Mouse (Mus musculus): ENCODE measurements at regions not wholly inside any gene's neighbourhood (a gene's known extent, or its start where the extent isn't known, plus 50 kb on each side); places are given as distances from the start of the nearest gene placed in this dataset.

DNA sequence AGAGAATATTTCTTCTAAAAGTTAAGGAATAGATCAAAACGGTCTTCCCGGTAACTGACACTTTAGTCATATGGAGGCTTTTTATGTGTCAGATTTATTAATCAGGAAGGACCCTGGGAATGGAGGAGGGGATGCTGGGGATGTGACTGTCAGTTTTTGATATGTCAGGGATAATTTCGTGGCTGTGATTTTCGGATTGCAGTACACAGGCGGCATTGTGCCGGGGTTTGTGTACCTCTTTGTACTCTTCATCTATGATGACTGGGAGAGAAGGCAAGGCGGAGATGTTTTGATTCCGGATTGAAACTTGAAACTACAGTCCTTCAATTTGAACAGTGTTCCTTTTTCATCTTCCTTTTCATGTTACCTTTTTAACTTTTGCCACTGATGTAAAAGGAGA is 344.2 kb downstream of the Mdfic start:
- H3K4me3 ChIP-seq = no peak overlapping the region
- no peaks in the 10 kb centered on the region for H3K9me3 ChIP-seq (replicated peaks)
- 90% methylated on average over 8 of the region's 8 CpGs for WGBS
- DNase-seq (ENCODE audit: low spot score) = no peak
- no peaks in the 10 kb centered on the region for H3K36me3 ChIP-seq
- H3K27me3 ChIP-seq (ENCODE audit: low read depth, poor library complexity, severe bottlenecking) = no peaks in the 10 kb centered on the region
- no peak overlapping the region for H3K27ac ChIP-seq
- no peaks in the 10 kb centered on the region for H3K4me1 ChIP-seq

DNA sequence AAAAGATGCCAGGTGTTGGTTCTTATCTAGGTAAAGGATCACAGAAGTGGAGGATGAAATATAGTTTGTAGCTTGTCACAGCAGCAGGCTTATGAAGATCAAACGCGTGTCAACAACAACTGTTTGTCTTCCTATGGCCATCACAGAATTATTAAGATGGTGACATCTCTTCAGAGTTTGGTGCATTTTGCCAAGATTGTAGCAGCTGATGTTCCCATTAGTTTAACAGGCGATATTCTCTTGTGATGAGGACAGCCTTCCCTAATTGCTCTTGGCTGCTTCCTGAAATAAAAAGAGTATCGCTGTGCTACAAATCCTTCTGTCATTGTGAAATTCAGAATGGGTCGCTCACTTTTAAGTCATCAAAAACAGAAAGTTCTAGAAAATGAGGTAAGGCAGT is 344.7 kb downstream of the Mdfic start:
- Histone ChIP-seq H3K27ac (no peak overlapping the region), H3K27me3 (ENCODE audit: low read depth, poor library complexity, severe bottlenecking) (no peaks in the 10 kb centered on the region), H3K4me3 (no peak overlapping the region), H3K9me3 (replicated peaks) (no peaks in the 10 kb centered on the region), H3K36me3 (no peaks in the 10 kb centered on the region), H3K4me1 (no peaks in the 10 kb centered on the region)
- no peak for DNase-seq (ENCODE audit: low spot score)
- 87% methylated on average over 5 of the region's 5 CpGs for WGBS

DNA sequence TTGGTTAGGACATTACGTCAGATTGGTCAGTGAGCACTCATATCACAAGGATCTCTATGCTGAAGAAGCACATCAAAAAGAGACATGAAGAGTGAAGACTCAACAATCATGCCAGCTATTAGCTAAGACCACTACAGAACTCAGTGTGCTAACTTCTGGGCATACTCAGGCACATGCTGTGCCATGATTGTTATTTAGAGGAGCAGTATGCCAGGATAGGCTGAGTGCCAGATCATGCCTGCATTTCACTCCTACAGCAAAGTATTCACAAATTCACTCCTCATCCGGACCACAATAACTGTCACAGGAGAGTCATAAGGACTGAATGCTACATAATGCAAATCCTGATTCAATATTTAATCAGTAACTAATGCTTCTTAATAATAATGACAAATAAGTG is 355.8 kb downstream of the Mdfic start:
- Histone ChIP-seq H3K27me3 (ENCODE audit: low read depth, poor library complexity, severe bottlenecking) (no peaks in the 10 kb centered on the region), H3K36me3 (no peaks in the 10 kb centered on the region), H3K4me3 (no peak overlapping the region), H3K9me3 (replicated peaks) (no peaks in the 10 kb centered on the region), H3K27ac (no peak overlapping the region), H3K4me1 (peaks cover 16% of the 10 kb centered on the region)
- no peak for DNase-seq (ENCODE audit: low spot score)
- WGBS = 95% methylated on average over 2 of the region's 2 CpGs

DNA sequence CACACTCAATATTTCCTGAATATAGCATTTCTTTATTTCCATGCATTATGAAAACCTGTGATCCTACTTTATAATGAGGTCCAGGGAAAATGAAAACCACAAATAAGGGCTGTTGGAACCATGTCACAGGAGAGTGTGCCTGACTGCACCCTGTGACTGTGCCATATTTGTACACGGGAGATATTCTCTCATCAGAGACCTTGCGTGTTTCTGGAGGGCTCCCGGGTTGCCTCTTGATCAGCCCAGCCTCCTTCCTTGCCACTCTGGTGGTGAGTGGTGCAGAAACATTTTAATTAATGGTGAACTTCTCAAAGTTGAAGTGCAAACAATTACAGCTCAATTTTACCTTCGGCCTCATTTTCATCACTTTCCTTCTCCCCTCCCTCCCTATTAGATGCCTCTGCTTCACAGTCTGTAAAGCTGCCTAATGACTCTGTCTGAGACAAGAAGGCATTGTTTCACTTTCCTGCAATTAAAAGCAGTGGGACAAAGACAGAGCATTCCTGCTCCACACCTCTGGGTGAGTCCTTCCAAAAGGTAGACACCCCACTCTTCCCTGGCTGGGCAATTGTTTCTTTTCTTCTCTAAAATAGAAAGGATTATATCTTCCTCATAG is 356.8 kb downstream of the Mdfic start:
- Histone ChIP-seq H3K9me3 (replicated peaks) (no peaks in the 10 kb centered on the region), H3K4me1 (peaks cover 16% of the 10 kb centered on the region), H3K4me3 (no peak overlapping the region), H3K27ac (peak overlapping the region; percentile 42; the same call in 1 of the 2 replicates), H3K27me3 (ENCODE audit: low read depth, poor library complexity, severe bottlenecking) (no peaks in the 10 kb centered on the region), H3K36me3 (no peaks in the 10 kb centered on the region)
- peak; percentile 31 for DNase-seq (ENCODE audit: low spot score)
- 45% methylated on average over 4 of the region's 4 CpGs for WGBS

DNA sequence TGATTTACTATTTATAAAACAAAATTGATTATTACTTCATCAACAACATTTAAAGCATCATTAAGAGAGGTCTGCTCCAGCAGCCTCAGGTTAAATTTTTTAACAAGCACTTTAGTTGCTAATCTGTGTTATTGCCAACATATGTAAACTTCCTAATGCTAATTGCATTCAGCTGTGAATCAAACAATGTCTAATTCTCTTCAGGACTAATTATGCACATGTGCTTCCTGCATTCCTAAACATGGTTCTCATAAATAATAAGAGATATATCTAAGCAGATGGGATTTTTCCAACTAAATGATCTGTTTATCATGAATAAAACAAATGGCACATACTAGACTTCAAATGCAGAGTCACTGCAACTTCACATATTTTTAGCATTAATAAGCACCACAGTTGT is 357.5 kb downstream of the Mdfic start:
- peaks cover 16% of the 10 kb centered on the region for H3K4me1 ChIP-seq
- DNase-seq (ENCODE audit: low spot score) = no peak
- H3K27me3 ChIP-seq (ENCODE audit: low read depth, poor library complexity, severe bottlenecking) = no peaks in the 10 kb centered on the region
- no peaks in the 10 kb centered on the region for H3K9me3 ChIP-seq (replicated peaks)
- H3K27ac ChIP-seq = no peak overlapping the region; the same call in 1 of the 2 replicates
- H3K36me3 ChIP-seq = no peaks in the 10 kb centered on the region
- no peak overlapping the region for H3K4me3 ChIP-seq

DNA sequence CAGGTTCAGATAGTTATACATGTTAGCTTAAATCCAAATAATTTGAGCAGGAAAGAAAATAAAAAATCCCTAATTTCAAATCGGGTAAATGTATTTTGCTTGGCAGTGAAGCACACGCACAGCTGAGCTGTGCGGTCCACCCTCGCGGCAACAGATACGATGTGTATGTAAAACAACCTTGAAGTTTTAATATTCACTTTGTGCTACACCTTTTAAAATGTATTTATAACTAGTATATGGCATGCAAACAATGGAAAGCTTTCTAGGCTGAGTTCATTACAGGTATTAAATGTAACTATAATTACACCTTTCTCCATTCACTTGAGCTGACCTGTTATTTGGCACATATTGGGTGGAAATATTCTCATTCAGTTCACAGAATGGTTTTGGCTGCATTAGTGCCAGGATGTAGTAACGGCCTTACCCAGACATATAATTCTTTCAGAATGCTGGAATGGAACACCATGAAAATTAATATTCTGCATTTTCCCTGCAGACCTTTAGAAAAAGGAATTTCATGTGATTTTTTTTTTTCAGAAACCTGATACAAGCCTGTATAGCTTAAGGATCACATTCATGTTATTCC is 366.6 kb downstream of the Mdfic start:
- H3K27ac ChIP-seq = no peak overlapping the region
- H3K4me1 ChIP-seq = no peaks in the 10 kb centered on the region
- 95% methylated on average over 7 of the region's 7 CpGs for WGBS
- H3K27me3 ChIP-seq (ENCODE audit: low read depth, poor library complexity, severe bottlenecking) = no peaks in the 10 kb centered on the region
- H3K9me3 ChIP-seq (replicated peaks) = no peaks in the 10 kb centered on the region
- no peaks in the 10 kb centered on the region for H3K36me3 ChIP-seq
- DNase-seq (ENCODE audit: low spot score) = no peak
- H3K4me3 ChIP-seq = no peak overlapping the region

DNA sequence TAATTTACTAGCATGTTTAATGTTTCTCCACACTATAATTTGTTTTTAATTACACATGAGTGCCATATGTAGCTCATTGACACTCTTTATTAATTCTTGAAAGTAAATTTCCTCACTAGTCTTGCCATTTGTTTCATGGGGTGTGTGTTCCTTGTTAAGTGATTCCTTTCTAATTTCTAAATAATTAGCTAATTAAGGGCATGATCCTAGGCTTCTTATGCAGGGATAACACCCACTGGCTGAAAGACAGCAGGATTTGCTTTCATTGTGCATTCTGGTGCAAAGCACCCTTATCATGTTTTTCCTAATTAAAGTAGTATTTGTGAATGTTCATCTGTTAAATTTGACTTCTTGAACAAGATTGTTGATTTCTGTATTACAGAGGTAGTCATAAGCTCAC is 378.3 kb downstream of the Mdfic start:
- no peak overlapping the region for H3K4me3 ChIP-seq
- DNase-seq (ENCODE audit: low spot score) = no peak
- no peaks in the 10 kb centered on the region for H3K9me3 ChIP-seq (replicated peaks)
- no peaks in the 10 kb centered on the region; the same call in 1 of the 2 replicates for H3K4me1 ChIP-seq
- H3K36me3 ChIP-seq = no peaks in the 10 kb centered on the region
- H3K27me3 ChIP-seq (ENCODE audit: low read depth, poor library complexity, severe bottlenecking) = no peaks in the 10 kb centered on the region
- H3K27ac ChIP-seq = no peak overlapping the region

DNA sequence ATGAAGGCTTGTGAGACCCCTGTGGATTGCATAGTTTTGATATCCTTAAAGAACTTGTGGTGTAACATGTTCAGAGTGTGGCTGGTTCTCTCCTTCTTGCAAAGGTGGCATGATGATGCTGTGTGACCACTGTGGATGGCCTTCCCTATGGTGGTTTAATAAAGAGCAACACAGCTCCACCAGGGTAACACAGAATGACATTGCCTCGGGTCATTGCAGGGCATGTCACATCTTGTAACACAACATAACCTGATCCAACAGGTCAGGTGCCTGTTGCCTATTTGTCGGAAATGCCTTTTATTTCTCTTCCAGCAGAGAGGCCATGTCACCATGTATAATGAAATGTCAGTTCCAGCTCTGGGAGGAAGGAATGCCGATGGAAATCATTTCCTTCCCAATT is 420.5 kb downstream of the Mdfic start:
- peak; percentile 45 for DNase-seq (ENCODE audit: low spot score)

DNA sequence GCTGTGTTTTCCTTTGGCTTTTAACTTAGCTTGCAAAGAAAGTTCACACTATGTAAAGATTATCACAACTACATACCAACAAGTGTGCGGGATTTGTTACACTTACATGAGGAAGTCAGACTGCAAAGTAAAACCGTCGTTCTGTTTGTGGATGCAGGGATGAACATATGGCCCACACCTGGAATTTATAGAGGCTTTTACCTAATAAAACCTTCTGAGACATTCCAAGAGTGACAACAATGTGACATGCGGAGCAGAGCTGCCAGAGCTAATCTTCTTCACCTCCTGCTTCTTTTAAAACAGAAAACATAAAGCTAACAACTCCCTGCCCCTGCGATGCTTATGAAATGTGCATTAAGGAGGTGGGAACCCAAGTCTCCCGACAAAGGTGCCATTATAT is 424.1 kb downstream of the Mdfic start:
- Histone ChIP-seq H3K27me3 (ENCODE audit: low read depth, poor library complexity, severe bottlenecking) (no peaks in the 10 kb centered on the region), H3K36me3 (no peaks in the 10 kb centered on the region), H3K27ac (no peak overlapping the region), H3K4me1 (peaks cover 42% of the 10 kb centered on the region), H3K9me3 (replicated peaks) (no peaks in the 10 kb centered on the region), H3K4me3 (no peak overlapping the region)
- no peak for DNase-seq (ENCODE audit: low spot score)
- 16% methylated on average over 6 of the region's 6 CpGs for WGBS

More for the DNA sequence above, 420.5 kb downstream of the Mdfic start:
- no peaks in the 10 kb centered on the region for H3K9me3 ChIP-seq (replicated peaks)
- H3K4me1 ChIP-seq = peaks cover 42% of the 10 kb centered on the region
- no peaks in the 10 kb centered on the region for H3K27me3 ChIP-seq (ENCODE audit: low read depth, poor library complexity, severe bottlenecking)
- no peak overlapping the region for H3K4me3 ChIP-seq
- H3K27ac ChIP-seq = no peak overlapping the region
- no peaks in the 10 kb centered on the region for H3K36me3 ChIP-seq
- 21% methylated on average over 3 of the region's 3 CpGs for WGBS

DNA sequence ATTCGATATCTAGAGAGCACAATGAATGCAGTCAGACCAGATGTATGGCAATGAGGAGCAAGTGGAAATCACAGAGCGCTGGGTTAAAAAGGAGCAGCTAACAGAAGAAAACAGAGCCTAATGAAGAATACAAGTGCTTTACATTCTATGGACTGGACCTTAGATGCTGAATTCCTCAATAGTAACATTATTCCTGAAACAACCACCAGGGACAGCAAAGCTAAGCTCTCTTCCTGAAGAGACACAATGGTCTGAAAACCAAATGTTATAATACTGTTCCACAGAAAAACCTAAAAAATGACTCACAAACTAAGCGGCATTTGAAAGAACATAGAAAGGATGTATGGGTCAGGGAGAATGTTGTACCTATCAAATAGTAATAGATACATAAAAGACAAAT is 430.1 kb downstream of the Mdfic start:
- H3K4me1 ChIP-seq = peaks cover 27% of the 10 kb centered on the region
- H3K36me3 ChIP-seq = no peaks in the 10 kb centered on the region
- H3K9me3 ChIP-seq (replicated peaks) = no peaks in the 10 kb centered on the region
- no peak overlapping the region for H3K27ac ChIP-seq
- H3K4me3 ChIP-seq = no peak overlapping the region
- DNase-seq (ENCODE audit: low spot score) = no peak
- 89% methylated on average over 3 of the region's 3 CpGs for WGBS
- H3K27me3 ChIP-seq (ENCODE audit: low read depth, poor library complexity, severe bottlenecking) = no peaks in the 10 kb centered on the region

DNA sequence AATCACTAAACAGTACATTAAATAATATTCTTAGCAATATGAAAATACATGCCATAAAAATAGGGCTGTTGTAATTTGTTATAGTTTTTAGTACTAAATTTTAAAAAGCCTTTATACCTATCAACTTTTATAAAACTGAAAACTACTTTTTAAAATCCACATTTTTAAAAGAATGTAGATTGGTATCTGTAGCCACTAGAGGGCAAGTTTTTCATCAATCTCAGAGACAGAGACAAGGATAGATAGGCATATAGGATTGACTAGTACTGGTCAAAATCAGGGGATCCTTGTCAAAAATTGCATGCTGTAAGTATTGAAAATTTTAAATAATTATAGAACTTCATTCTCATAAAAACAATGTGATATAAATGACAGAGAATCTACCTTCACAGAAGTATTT is 431.0 kb downstream of the Mdfic start:
- Histone ChIP-seq H3K4me1 (peaks cover 27% of the 10 kb centered on the region), H3K9me3 (replicated peaks) (no peaks in the 10 kb centered on the region), H3K27ac (no peak overlapping the region), H3K36me3 (no peaks in the 10 kb centered on the region), H3K4me3 (no peak overlapping the region), H3K27me3 (ENCODE audit: low read depth, poor library complexity, severe bottlenecking) (no peaks in the 10 kb centered on the region)
- DNase-seq (ENCODE audit: low spot score) = no peak

DNA sequence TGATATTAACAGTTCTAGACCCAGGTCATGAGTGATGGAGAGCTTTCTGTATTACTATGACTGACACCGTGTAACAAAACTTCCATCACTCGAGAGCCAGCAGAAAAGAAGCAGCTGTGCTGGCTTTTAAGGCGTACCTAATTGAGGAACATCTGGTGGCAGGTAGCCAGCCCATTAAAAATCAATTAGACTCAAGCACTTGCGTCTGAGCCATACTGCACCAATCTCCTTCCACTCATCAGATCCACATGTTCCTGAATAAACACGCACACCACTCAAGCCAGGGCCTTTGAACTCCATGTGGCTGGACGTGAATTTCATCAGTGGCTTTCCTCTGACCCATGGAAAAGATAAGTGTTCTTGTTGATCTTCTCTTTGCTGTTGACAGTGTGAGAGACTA is 432.2 kb downstream of the Mdfic start:
- H3K4me1 ChIP-seq = peaks cover 27% of the 10 kb centered on the region
- no peaks in the 10 kb centered on the region for H3K27me3 ChIP-seq (ENCODE audit: low read depth, poor library complexity, severe bottlenecking)
- WGBS = 12% methylated on average over 6 of the region's 6 CpGs
- H3K9me3 ChIP-seq (replicated peaks) = no peaks in the 10 kb centered on the region
- no peaks in the 10 kb centered on the region for H3K36me3 ChIP-seq
- DNase-seq (ENCODE audit: low spot score) = peak; percentile 65
- no peak overlapping the region for H3K27ac ChIP-seq
- H3K4me3 ChIP-seq = no peak overlapping the region

DNA sequence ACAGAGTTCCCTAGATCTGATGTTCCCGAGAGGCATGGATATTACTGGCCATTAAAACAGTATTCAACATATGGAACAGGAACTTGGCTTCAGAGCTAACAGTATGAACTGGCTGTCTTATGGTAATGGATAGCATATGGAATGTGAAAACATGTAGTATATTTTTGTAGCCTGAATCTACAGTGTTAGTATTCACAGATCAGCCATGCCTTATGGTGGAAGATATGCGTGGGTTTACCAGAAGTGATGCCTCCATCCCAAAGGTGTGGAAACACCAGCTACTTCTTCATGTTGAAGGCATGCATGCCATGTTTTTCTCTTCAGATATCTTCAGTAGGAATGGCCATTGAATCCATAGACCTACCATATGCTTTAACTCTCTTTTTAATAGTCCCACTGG is 444.6 kb downstream of the Mdfic start:
- WGBS = 95% methylated on average over 2 of the region's 2 CpGs
- Histone ChIP-seq H3K36me3 (no peaks in the 10 kb centered on the region), H3K4me1 (no peaks in the 10 kb centered on the region), H3K27ac (no peak overlapping the region), H3K9me3 (replicated peaks) (no peaks in the 10 kb centered on the region), H3K27me3 (ENCODE audit: low read depth, poor library complexity, severe bottlenecking) (no peaks in the 10 kb centered on the region), H3K4me3 (no peak overlapping the region)
- DNase-seq (ENCODE audit: low spot score) = no peak

DNA sequence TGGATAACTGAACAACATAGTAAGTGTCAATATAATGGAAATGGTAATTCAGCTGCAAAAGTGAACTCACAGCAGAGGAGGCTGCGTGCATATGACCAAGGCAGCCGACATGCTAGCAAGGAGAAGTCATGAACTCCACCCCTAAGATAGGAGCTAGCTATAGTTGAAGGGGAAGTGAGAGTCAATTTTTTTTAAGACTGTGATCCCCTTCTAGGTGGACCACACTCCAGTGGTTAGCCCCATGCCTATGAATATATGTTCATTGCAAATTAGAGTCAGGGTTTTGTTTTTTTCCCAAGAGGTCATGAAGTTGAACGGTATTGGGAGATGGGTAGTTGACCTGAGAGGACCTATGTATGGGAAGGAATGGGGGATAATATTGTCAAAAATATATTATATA is 451.4 kb downstream of the Mdfic start:
- no peaks in the 10 kb centered on the region for H3K4me1 ChIP-seq
- no peak overlapping the region for H3K27ac ChIP-seq
- WGBS = 91% methylated on average over 3 of the region's 3 CpGs
- no peak for DNase-seq (ENCODE audit: low spot score)
- no peaks in the 10 kb centered on the region for H3K9me3 ChIP-seq (replicated peaks)
- no peaks in the 10 kb centered on the region for H3K36me3 ChIP-seq
- H3K27me3 ChIP-seq (ENCODE audit: low read depth, poor library complexity, severe bottlenecking) = no peaks in the 10 kb centered on the region
- H3K4me3 ChIP-seq = no peak overlapping the region
